Mouse (Mus musculus) limb, embryonic 11.5 days (tissue): ENCODE data around the gene Srrm2. TPM values are rescaled to one million over a fixed set of nuclear protein-coding genes. Genes with fewer than 3 reads are reported as not detected.

ENCODE experiments used
- ATAC-seq: fragments of 200-750 bp; cut with Nextera tagmentation; 2 replicates; pipeline ENCODE4 v1.8.0; 2017; ENCODE audit warnings: low read depth; ENCODE audit not compliant: insufficient number of reproducible peaks, low FRiP score, low TSS enrichment
- DNase-seq: peaks from one replicate; pipeline ENCODE4 v3.0.0-alpha.2; 2015; ENCODE audit warnings: low spot score
- H3K27ac ChIP-seq: fragments of 300-500 bp; sonication (generic); replicated peaks from 2 replicates; pipeline ENCODE4 v1.5.1; 2014; ENCODE audit warnings: low read depth, mild to moderate bottlenecking, low read length
- H3K27me3 ChIP-seq: fragments of 300-500 bp; sonication (generic); 2 replicates; pipeline ENCODE4 v1.6.1; 2014; ENCODE audit warnings: mild to moderate bottlenecking, low read length, mixed read lengths; ENCODE audit not compliant: control insufficient read depth, insufficient read depth
- H3K36me3 ChIP-seq: fragments of 300-500 bp; sonication (generic); 2 replicates; pipeline ENCODE4 v1.6.1; 2014; ENCODE audit warnings: mild to moderate bottlenecking, low read length, moderate library complexity, mixed read lengths; ENCODE audit not compliant: control insufficient read depth, insufficient read depth
- H3K4me1 ChIP-seq: fragments of 300-500 bp; sonication (generic); 2 replicates; pipeline ENCODE4 v1.6.1; 2014; ENCODE audit warnings: low read length, mixed read lengths; ENCODE audit not compliant: control insufficient read depth, insufficient read depth
- H3K4me2 ChIP-seq: fragments of 300-500 bp; sonication (generic); 2 replicates; pipeline ENCODE4 v1.6.1; 2014; ENCODE audit warnings: low read depth, mild to moderate bottlenecking, moderate library complexity; ENCODE audit not compliant: severe bottlenecking
- H3K4me3 ChIP-seq: fragments of 300-500 bp; sonication (generic); 2 replicates; pipeline ENCODE4 v1.5.1; 2014; ENCODE audit warnings: low read depth, low read length
- H3K9ac ChIP-seq: fragments of 300-500 bp; sonication (generic); 2 replicates; pipeline ENCODE4 v1.6.1; 2014; ENCODE audit warnings: mild to moderate bottlenecking, low read length
- H3K9me3 ChIP-seq: fragments of 300-500 bp; sonication (generic); 2 replicates; pipeline ENCODE4 v1.6.1; 2016; ENCODE audit warnings: low read length; ENCODE audit not compliant: control insufficient read depth
- WGBS: fragments of 180-500 bp; shearing (Covaris S2); extraction: QIAGEN DNeasy Blood & Tissue Kit; methylation state at CpG from one replicate; pipeline ENCODE4 v1.1.7; 2014; 5-methylcytosine and 5-hydroxymethylcytosine counted together
- polyA plus RNA-seq: library from polyadenylated mRNA; unstranded; fragments of >200 nt; fragmentation: Nextera tagmentation; extraction: Ambion mirVana; gene quantifications from 2 replicates; pipeline ENCODE4 v1.2.1, GENCODE M21; 2014

Gene Srrm2
- 508 and 532 TPM in 2 replicates for polyA plus RNA-seq

DNA sequence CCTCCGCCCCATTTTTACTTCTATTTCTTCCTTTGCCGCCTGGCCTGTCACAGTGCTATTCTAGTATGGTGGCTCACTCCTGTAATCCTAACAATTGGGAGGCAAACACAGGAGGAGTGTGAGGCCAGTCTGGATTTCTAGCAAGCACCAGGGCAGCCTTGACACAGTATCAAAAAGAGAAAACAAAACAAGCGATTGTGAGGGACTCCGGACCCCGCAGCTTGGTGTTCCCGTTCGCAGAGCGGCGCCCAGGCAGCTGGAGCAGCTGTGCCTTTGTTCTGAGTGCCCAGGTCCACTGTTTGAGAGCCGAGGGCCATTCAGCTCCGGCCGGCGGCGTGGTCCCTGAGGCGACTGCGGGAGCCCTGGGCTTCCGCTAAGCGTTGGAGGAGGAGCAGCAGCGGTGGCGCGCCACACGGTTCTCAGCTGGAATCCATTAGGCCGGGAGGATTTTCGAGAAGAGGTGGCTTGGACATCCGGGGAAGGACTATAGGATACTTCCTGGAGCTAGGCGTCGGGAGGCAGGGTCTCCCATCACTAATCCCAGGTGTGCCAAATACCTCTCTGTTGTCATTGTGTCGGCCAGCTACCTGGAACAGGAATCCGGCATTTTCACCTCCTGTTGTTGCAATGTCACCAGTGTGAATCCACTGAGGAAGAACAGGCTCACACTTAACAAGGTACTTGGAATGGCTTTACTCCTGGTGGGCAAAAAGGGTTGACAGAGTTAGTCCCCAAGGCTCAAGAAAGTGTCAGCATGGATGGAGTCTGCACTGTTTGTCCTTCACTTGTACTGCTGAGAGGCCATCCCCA is at the start of gene Srrm2:
Srrm2 (plus strand) TSS at position 264 of the 810 bp plus-strand sequence.
- peak; percentile 56 for ATAC-seq
- Histone ChIP-seq H3K9me3 (no peaks in the 10 kb centered on the region), H3K27me3 (no peaks in the 10 kb centered on the region), H3K4me2 (peak within 1 kb of the TSS; percentile 65), H3K9ac (peak within 1 kb of the TSS; percentile 86), H3K4me1 (0 out of 2 replicates have a peak, but pooled peaks cover 5% of the 10 kb centered on the region), H3K4me3 (peak within 1 kb of the TSS; percentile 37), H3K36me3 (no peaks in the 10 kb centered on the region), H3K27ac (peak within 1 kb of the TSS; percentile 95)
- WGBS = 1% methylated on average over 29 of the region's 29 CpGs
- peak; percentile 87 for DNase-seq

DNA sequence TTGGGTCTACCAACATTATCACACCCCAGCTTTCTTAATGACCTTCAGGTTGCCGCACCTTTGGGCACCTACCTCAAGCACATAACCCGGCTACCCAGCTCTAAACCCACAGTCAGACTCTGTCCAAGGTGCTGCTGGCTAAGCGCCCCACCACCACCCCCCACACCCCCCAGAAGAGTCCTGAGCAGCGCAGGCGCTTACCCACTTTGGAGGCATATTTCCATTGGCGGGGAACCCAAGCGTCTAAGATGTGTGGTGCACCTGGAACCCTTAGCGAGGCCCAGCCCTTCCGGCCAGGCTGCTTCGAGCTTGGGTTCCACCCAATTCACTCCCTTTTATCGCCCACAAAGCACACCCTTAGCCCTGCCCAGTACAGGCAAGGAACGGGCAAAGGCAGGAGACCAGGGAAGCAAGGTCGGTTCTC is 49.7 kb upstream of the Srrm2 start, which contains the start of gene Paqr4:
Paqr4 (minus strand) TSS at position 270 of the 424 bp plus-strand sequence.
- DNase-seq = no peak
- peak within 1 kb of the TSS; percentile 64 for H3K4me3 ChIP-seq
- WGBS = 5% methylated on average over 13 of the region's 13 CpGs
- peak within 1 kb of the TSS; percentile 98 for H3K4me2 ChIP-seq
- H3K9me3 ChIP-seq = peaks cover 4% of the 10 kb centered on the region; the same call in 1 of the 2 replicates
- H3K27me3 ChIP-seq = peaks cover 82% of the 10 kb centered on the region
- no peaks in the 10 kb centered on the region for H3K36me3 ChIP-seq
- peaks cover 17% of the 10 kb centered on the region for H3K4me1 ChIP-seq
- peak; percentile 7; the same call in 1 of the 2 replicates for ATAC-seq
- H3K27ac ChIP-seq = no peak within 1 kb of the TSS
- H3K9ac ChIP-seq = peak within 1 kb of the TSS; percentile 58

DNA sequence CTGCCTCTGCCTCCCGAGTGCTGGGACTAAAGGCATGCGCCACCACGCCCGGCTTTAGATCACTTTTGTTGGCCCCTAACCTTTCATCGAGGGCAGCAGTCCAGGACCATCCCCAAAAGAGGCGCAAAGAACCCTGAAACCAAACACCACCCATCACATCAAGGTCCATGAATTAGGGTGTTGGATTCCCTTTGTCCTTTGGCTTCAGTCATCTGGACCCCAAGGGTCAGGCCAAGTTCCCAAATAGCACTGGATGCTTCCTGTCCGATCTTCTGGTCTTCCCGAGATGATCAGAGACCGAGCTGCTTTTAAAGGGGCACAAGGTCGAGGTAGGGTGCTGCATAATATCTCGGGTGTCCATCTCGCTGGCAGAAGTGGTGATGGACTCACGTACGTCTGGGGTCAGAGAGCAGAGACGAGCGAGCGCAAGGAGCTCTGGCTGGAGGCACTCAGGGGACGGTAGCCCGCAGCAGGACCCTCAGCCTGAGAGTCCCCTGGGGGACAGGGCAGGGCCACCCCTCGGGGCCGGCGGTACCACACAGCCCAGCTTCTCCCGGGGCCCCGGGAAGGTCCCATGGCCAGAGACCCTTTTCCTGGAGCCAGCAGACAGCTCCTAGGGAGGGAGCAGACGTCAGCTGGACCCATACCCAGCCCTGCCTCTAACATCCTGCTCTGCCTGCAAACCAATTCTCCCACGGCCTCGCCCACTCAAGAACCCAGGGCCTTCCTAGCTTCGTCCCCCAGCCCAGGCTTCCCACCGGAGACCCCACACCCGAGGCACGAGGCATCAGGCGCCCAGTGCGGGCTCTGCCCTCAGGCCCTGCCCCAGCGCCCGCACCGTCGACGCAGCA is 48.7 kb upstream of the Srrm2 start:
- Histone ChIP-seq H3K4me3 (no peak overlapping the region; the same call in 1 of the 2 replicates), H3K36me3 (no peaks in the 10 kb centered on the region), H3K9ac (no peak overlapping the region), H3K27ac (no peak overlapping the region), H3K27me3 (peaks cover 92% of the 10 kb centered on the region), H3K4me1 (peaks cover 22% of the 10 kb centered on the region), H3K9me3 (peaks cover 4% of the 10 kb centered on the region; the same call in 1 of the 2 replicates), H3K4me2 (peak overlapping the region; percentile 34; the same call in 1 of the 2 replicates)
- ATAC-seq (no peak), DNase-seq (no peak)
- 49% methylated on average over 38 of the region's 38 CpGs for whole genome bisulfite sequencing

DNA sequence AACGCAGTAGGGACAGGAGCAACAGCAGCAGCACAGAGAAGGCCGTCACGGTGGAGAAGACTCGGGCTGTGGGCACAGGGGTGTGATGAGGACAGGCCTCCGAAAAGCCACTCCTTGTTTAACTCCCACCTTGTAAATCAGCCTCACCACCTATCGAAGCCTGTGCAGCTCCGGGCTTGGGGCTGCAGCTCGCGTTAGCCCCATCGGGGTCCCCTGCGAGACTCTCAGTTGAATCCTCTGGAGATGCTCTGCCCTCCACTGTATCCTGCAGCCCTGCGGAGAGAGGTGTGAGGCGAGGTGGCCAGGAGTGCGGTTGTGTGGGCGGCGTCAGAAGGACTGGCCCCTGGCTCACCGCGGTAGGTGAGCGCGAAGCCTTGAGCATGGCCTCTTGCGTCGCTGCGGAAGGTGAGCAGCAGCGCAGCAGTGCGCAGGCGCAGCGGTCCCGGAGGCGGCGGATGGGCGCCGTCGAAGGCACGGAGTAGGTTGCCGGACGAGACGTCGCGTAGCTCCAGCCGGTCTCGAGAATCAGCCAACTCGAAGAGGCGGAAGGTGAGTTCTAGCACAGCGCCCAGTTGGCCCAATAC is 48.0 kb upstream of the Srrm2 start:
- H3K9me3 ChIP-seq = peaks cover 4% of the 10 kb centered on the region; the same call in 1 of the 2 replicates
- H3K4me1 ChIP-seq = peaks cover 22% of the 10 kb centered on the region
- H3K27me3 ChIP-seq = peaks cover 96% of the 10 kb centered on the region
- 8% methylated on average over 44 of the region's 44 CpGs for WGBS
- no peaks in the 10 kb centered on the region for H3K36me3 ChIP-seq
- DNase-seq (no peak), ATAC-seq (no peak)
- H3K4me3 ChIP-seq = peak overlapping the region; percentile 15
- no peak overlapping the region for H3K9ac ChIP-seq
- H3K27ac ChIP-seq = no peak overlapping the region
- peak overlapping the region; percentile 34; the same call in 1 of the 2 replicates for H3K4me2 ChIP-seq

DNA sequence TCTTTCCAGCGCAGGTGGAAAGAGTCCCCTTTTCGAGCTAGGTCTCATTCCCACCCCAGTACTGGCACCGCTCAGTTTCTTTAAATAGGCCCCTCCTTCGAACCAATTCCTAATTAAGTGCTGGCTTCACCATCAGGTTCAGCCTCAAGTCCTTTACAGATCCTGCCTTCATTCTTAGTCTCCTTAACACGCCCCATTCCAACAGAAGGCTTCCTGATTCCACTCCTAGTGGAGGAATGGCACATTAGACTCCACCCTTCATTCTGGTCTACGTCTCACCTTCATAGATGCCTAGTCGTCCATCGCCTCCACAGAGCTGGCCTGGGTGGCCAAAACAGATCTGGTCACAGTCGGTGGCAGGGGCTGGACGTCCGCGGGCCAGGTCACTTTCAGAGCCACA is 47.4 kb upstream of the Srrm2 start:
- H3K4me3 ChIP-seq = no peak overlapping the region
- no peak overlapping the region for H3K27ac ChIP-seq
- ATAC-seq (no peak), DNase-seq (no peak)
- no peak overlapping the region for H3K9ac ChIP-seq
- peak overlapping the region; percentile 34 for H3K4me2 ChIP-seq
- H3K9me3 ChIP-seq = peaks cover 4% of the 10 kb centered on the region; the same call in 1 of the 2 replicates
- no peaks in the 10 kb centered on the region for H3K36me3 ChIP-seq
- peaks cover 22% of the 10 kb centered on the region for H3K4me1 ChIP-seq
- H3K27me3 ChIP-seq = peaks cover 93% of the 10 kb centered on the region
- WGBS = 62% methylated on average over 12 of the region's 12 CpGs

DNA sequence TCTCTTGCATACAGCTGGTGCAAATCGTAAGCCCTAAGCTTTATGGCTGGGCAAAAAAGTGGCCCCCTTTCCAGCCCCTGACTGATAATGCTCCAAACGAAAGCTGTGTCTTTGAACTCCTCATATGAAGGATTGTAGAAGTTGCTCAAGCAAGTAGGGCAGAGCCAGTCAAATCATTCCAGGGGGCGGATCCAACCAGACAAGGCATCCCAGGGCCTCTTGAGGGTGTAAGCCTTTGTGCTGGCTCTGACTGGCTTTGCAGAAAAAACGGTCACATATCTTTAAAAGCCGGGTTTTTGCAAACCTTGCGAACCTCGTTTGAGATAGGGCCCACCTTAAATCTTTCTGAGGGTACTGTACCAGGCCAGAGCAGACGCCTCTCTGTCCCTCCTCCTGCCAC is 46.3 kb upstream of the Srrm2 start:
- peaks cover 81% of the 10 kb centered on the region for H3K27me3 ChIP-seq
- H3K36me3 ChIP-seq = no peaks in the 10 kb centered on the region
- peaks cover 4% of the 10 kb centered on the region; the same call in 1 of the 2 replicates for H3K9me3 ChIP-seq
- 14% methylated on average over 8 of the region's 8 CpGs for WGBS
- no peak overlapping the region for H3K27ac ChIP-seq
- H3K9ac ChIP-seq = no peak overlapping the region
- no peak overlapping the region for H3K4me3 ChIP-seq
- DNase-seq = no peak
- H3K4me1 ChIP-seq = peaks cover 22% of the 10 kb centered on the region
- ATAC-seq = no peak
- peak overlapping the region; percentile 4; the same call in 1 of the 2 replicates for H3K4me2 ChIP-seq

DNA sequence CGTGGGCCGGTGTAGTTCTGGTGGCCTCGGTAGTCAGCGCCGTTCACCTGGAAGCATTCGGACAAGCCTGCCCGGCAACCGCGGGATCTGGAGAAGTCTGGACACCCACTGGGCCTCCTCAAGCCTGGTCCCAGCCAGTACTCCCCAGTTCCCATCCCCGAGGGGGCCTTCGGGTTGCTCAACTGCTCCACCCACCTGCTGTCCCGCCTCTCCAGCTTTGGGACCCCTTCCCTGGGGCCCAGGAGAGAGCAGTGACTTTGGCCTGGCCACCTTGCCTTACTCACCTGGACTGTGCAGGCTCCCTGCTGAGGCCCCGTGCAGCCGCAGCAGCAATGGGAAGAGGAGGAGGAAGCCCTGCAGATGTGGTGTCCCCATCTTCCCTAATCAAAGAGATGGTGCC is 45.7 kb upstream of the Srrm2 start:
- Histone ChIP-seq H3K27me3 (peaks cover 76% of the 10 kb centered on the region), H3K4me2 (peak overlapping the region; percentile 25), H3K36me3 (no peaks in the 10 kb centered on the region), H3K9me3 (peaks cover 4% of the 10 kb centered on the region; the same call in 1 of the 2 replicates), H3K4me1 (peaks cover 21% of the 10 kb centered on the region), H3K27ac (no peak overlapping the region), H3K4me3 (peak overlapping the region; percentile 26; the same call in 1 of the 2 replicates), H3K9ac (no peak overlapping the region)
- 13% methylated on average over 10 of the region's 14 CpGs for WGBS
- ATAC-seq (no peak), DNase-seq (no peak)
